In the genomic region with DNA sequence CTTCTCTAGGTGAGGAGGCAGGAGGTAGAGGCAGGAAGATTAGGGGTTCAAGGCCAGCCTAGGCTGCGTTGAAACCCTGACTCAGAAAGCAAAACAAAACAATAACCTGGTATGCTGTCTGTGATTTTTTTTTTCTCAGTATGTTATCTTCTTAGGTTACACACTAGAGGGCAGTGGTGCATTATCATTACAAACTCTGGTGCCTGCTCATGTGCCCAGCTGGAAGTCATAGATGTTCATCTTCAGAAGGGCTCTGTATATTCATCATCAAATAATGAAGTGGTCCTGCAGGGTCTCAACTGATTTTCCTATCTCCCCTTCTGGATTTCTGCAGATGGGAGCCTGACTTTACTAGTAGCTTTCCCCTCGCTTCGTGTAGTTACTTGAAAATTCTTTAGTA, we compare ENCODE assay signal across 11 mouse cellular contexts.
DNase-seq lines count a peak whose midpoint lies in the region; ATAC-seq and TF ChIP-seq lines count a peak whose summit lies in the region.
"Had no signal": no experiment of that assay in that cellular context is flagged by ENCODE, and none has a peak within 500 bp of the region (broad histone marks: within the 10 kb centered on the region; RNA-seq: fewer than 3 reads in every experiment).

No protein-coding gene starts in this region.

- in situ Hi-C loops in Patski (cut with MboI; ENCODE audit: low pct_unique_long_range_greater_than_20kb) = loop anchor here (5.0 to 25.0 kb wide), 3 partner anchors 286 to 1161 kb away; no protein-coding TSS in a partner anchor

- ATAC-seq in Patski = peak; percentile 51

- CTCF ChIA-PET in Patski (lab: Charles Lee) = interaction anchor here (0.7 to 1.2 kb wide), 2 partner anchors 26 to 41 kb away, joined by 3 read pairs; no protein-coding TSS in a partner anchor

- peak; percentile 6 for DNase-seq in heart, adult 8-10 months (ENCODE audit: low spot score)
- DNase-seq in heart, postnatal 4 days = no peak
- DNase-seq in 3T3-L1 (ENCODE audit: low read depth, low spot score) (peak; percentile 72), Patski (ENCODE audit: low read depth, low spot score) (no peak)
- DNase-seq in layer of hippocampus, adult 18-20 months (ENCODE audit: low spot score in 2 of 2) = peak; percentile 5 to 53
- no peak for DNase-seq in gastrocnemius, adult 18-20 months (ENCODE audit: low spot score)
- DNase-seq in testis, postnatal 10 days (ENCODE audit: low spot score) = no peak
- no peak for DNase-seq in cerebellum, adult 8-10 months

- peak; percentile 76 for TF ChIP-seq CTCF in Patski (IDR thresholded peaks at IDR 0.05)

- POLR2A ChIA-PET in Patski (lab: Charles Lee) = no interaction called here

- H3K27me3 ChIP-seq in Patski = peaks cover 3% of the 10 kb centered on the region
- H3K27me3 ChIP-seq: heart, embryonic 13.5 days; lung, embryonic 15.5 days; stomach, embryonic 15.5 days had no signal

Comparison
In these comparisons a context has a peak if more than half of its experiments do, and no peak if none do; other contexts are left out.
1. DNase-seq: peak in heart, adult 8-10 months (single experiment), 3T3-L1 (single experiment) and layer of hippocampus, adult 18-20 months (2 of 2); none in heart, postnatal 4 days (single experiment), Patski (single experiment), gastrocnemius, adult 18-20 months (single experiment), testis, postnatal 10 days (single experiment) and cerebellum, adult 8-10 months (single experiment).